Mouse (Mus musculus) lung, postnatal 0 days (tissue): Measurements from ENCODE around the gene Rpl3l. TPM values are rescaled to one million over a fixed set of nuclear protein-coding genes. Genes with fewer than 3 reads are reported as not detected.

Experiments used
- ATAC-seq: fragments of 200-750 bp; cut with Nextera tagmentation; 2 replicates; pipeline ENCODE4 v1.8.0; 2017; ENCODE audit warnings: moderate library complexity
- DNase-seq: peaks from one replicate; pipeline ENCODE4 v3.0.0-alpha.2; 2016; ENCODE audit warnings: low spot score
- H3K27ac ChIP-seq: fragments of 300-500 bp; sonication (generic); 2 replicates; pipeline ENCODE4 v1.5.1; 2014; ENCODE audit warnings: antibody characterized with exemption, mild to moderate bottlenecking, low read length, mixed read lengths
- H3K27me3 ChIP-seq: fragments of 300-500 bp; sonication (generic); replicated peaks from 2 replicates; pipeline ENCODE4 v1.6.1; 2014; ENCODE audit warnings: low read length, mixed read lengths; ENCODE audit not compliant: insufficient read depth
- H3K36me3 ChIP-seq: fragments of 300-500 bp; sonication (generic); 2 replicates; pipeline ENCODE4 v1.6.1; 2014; ENCODE audit warnings: low read length, mixed read lengths; ENCODE audit not compliant: insufficient read depth
- H3K4me1 ChIP-seq: fragments of 300-500 bp; sonication (generic); 2 replicates; pipeline ENCODE4 v1.6.1; 2014; ENCODE audit warnings: antibody characterized with exemption, low read depth, low read length, mixed read lengths; ENCODE audit not compliant: insufficient read depth
- H3K4me2 ChIP-seq: fragments of 300-500 bp; sonication (generic); replicated peaks from 2 replicates; pipeline ENCODE4 v1.6.1; 2014; ENCODE audit warnings: low read depth, mild to moderate bottlenecking, low read length, moderate library complexity, mixed read lengths
- H3K4me3 ChIP-seq: fragments of 300-500 bp; sonication (generic); 2 replicates; pipeline ENCODE4 v1.5.1; 2014; ENCODE audit warnings: low read depth, low read length
- H3K9ac ChIP-seq: fragments of 300-500 bp; sonication (generic); replicated peaks from 2 replicates; pipeline ENCODE4 v1.6.1; 2014; ENCODE audit warnings: low read depth, mild to moderate bottlenecking
- H3K9me3 ChIP-seq: fragments of 300-500 bp; sonication (generic); 2 replicates; pipeline ENCODE4 v1.6.1; 2016; ENCODE audit warnings: low read length, mixed read lengths
- CTCF ChIP-seq: IDR thresholded peaks from 2 replicates; pipeline ENCODE4 v1.5.1; 2016; ENCODE audit warnings: antibody characterized with exemption, mild to moderate bottlenecking
- EP300 ChIP-seq: IDR thresholded peaks from 2 replicates; pipeline ENCODE4 v1.6.1; 2016; ENCODE audit warnings: antibody characterized with exemption, mild to moderate bottlenecking, control low read depth
- WGBS: fragments of 180-500 bp; shearing (Covaris S2); extraction: QIAGEN DNeasy Blood & Tissue Kit; methylation state at CpG from one replicate; pipeline ENCODE4 v1.1.7; 2014; 5-methylcytosine and 5-hydroxymethylcytosine counted together
- polyA plus RNA-seq: library from polyadenylated mRNA; unstranded; fragments of >200 nt; fragmentation: Nextera tagmentation; extraction: Ambion mirVana; gene quantifications from 2 replicates; pipeline ENCODE4 v1.2.1, GENCODE M21; 2015

Rpl3l gene
- polyA plus RNA-seq, 1 experiment from 2014 or later = 0.19 TPM

GRCm38 (mm10) chr17:24765016-24765905, 37.6 kb downstream of the Rpl3l start:
- H3K4me2 ChIP-seq = no peak overlapping the region
- no peak for TF ChIP-seq EP300
- H3K4me3 ChIP-seq = no peak overlapping the region
- H3K27ac ChIP-seq = no peak overlapping the region
- no peaks in the 10 kb centered on the region for H3K27me3 ChIP-seq
- H3K36me3 ChIP-seq = no peaks in the 10 kb centered on the region
- peak overlapping the region; percentile 29; the same call in 1 of the 2 replicates for H3K9ac ChIP-seq
- WGBS = 46% methylated on average over 20 of the region's 22 CpGs
- H3K4me1 ChIP-seq = no peaks in the 10 kb centered on the region
- no peaks in the 10 kb centered on the region for H3K9me3 ChIP-seq
- ATAC-seq = no peak
- DNase-seq = peak; percentile 6

GRCm38 (mm10) chr17:24766266-24766875, 38.8 kb downstream of the Rpl3l start:
- 19% methylated on average over 12 of the region's 12 CpGs for WGBS
- no peaks in the 10 kb centered on the region for H3K27me3 ChIP-seq
- no peaks in the 10 kb centered on the region for H3K36me3 ChIP-seq
- TF ChIP-seq CTCF = no peak
- no peak for TF ChIP-seq EP300
- no peaks in the 10 kb centered on the region for H3K9me3 ChIP-seq
- no peak overlapping the region for H3K9ac ChIP-seq
- ATAC-seq (no peak), DNase-seq (no peak)
- H3K27ac ChIP-seq = no peak overlapping the region
- H3K4me2 ChIP-seq = no peak overlapping the region
- no peaks in the 10 kb centered on the region for H3K4me1 ChIP-seq
- no peak overlapping the region for H3K4me3 ChIP-seq

DNA sequence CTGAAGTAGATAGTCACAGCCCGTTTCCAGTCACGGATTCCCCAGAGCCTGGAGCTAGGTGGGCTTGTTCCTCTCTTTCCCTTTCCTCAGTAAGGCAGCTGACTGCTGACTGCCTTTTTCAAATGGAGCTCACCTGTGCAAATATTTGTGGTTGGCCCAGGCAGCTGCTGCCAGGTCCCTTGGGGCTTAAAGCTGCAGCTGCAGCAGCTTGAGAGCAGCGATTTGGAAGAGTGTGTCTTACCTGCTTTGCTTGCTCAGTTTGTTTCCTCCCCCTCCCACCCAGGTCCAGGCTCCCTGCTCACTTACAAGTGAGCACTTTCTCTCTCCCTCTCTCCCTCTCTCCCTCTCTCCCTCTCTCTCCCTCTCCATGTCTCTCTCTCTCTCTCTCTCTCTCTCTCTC, 41.5 kb downstream of the Rpl3l start:
- ATAC-seq = no peak
- Histone ChIP-seq H3K27me3 (no peaks in the 10 kb centered on the region), H3K4me2 (no peak overlapping the region), H3K27ac (no peak overlapping the region), H3K9me3 (peaks cover 4% of the 10 kb centered on the region; the same call in 1 of the 2 replicates), H3K9ac (no peak overlapping the region), H3K36me3 (no peaks in the 10 kb centered on the region), H3K4me3 (no peak overlapping the region), H3K4me1 (no peaks in the 10 kb centered on the region)
- no peak for TF ChIP-seq CTCF
- TF ChIP-seq EP300 = no peak
- no peak for DNase-seq
- 50% methylated on average over 3 of the region's 3 CpGs for WGBS

DNA sequence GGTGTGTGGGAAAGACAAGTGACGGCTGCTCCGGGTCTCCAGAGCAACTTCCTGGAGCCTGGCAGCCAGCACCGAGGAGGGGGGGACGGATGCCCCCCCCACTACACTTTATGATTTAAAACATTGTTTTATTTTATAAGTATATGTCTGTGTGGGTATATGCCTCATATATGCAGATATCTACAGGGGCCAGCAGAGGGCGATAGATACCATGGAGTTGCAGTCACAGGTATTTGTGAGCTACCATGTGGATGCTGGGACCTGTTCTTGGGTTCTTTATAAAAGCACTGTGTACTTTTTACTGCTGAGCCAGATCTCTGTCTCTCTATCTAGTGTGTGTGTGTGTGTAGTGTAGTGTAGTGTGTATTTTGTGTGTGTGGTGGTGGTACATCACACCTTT, 45.6 kb downstream of the Rpl3l start:
- Histone ChIP-seq H3K4me3 (no peak overlapping the region), H3K9ac (no peak overlapping the region), H3K27ac (no peak overlapping the region), H3K9me3 (peaks cover 4% of the 10 kb centered on the region; the same call in 1 of the 2 replicates), H3K36me3 (no peaks in the 10 kb centered on the region), H3K4me1 (no peaks in the 10 kb centered on the region), H3K27me3 (no peaks in the 10 kb centered on the region), H3K4me2 (no peak overlapping the region)
- no peak for DNase-seq
- WGBS = 79% methylated on average over 5 of the region's 5 CpGs
- ATAC-seq = no peak
- TF ChIP-seq EP300 (no peak), CTCF (peak; percentile 25; the same call in 1 of the 2 replicates)

DNA sequence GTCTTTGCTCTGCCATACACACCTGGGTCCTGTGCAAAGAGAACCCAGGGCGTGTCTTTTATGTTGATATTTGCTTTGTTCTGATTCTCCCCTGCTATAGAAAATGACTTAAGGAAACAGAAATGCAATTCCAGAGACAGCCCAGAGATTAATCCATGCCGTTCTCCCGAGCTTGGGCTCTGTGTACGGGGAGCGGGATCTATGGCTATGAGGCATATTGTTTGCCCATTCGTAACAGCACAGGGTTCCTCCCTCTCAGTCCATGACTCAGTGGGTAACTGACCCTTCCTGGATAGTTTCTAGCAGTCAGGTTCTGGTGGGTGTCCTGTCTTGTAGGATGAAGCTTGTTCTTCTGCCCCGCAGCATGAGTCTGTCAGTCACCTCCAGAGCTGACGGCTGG, 47.6 kb downstream of the Rpl3l start:
- Histone ChIP-seq H3K4me3 (no peak overlapping the region), H3K4me1 (no peaks in the 10 kb centered on the region), H3K27me3 (no peaks in the 10 kb centered on the region), H3K27ac (no peak overlapping the region), H3K4me2 (no peak overlapping the region), H3K36me3 (no peaks in the 10 kb centered on the region), H3K9me3 (peaks cover 4% of the 10 kb centered on the region; the same call in 1 of the 2 replicates), H3K9ac (no peak overlapping the region)
- ATAC-seq (no peak), DNase-seq (no peak)
- WGBS = 69% methylated on average over 8 of the region's 8 CpGs
- TF ChIP-seq EP300 = no peak
- TF ChIP-seq CTCF = no peak

DNA sequence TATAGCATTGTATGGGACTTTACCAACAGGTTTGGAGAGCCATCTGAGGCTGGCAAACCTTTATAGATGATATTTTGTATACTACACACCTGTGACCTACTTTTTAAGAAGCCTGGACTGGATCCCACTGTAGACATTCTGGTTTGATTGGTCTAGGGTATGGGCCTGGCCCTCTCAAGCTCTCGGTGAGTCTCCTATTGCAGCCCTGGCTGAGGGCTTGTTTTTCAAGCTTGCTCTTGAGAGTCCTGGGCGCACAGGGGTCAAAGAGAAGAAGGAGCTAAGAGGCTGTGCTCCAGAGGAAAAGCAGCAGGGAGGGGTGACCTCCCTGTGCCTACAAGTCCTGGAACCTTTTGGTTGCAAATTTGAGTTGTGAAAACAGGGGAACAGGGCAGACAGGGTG, 49.5 kb downstream of the Rpl3l start:
- TF ChIP-seq EP300 (0 out of 2 replicates have a peak, but pooled peaks have one; percentile 26), CTCF (no peak)
- H3K4me2 ChIP-seq = no peak overlapping the region
- peaks cover 4% of the 10 kb centered on the region; the same call in 1 of the 2 replicates for H3K9me3 ChIP-seq
- ATAC-seq (peak; percentile 95), DNase-seq (peak; percentile 80)
- H3K36me3 ChIP-seq = no peaks in the 10 kb centered on the region
- 68% methylated on average over 2 of the region's 2 CpGs for WGBS
- no peaks in the 10 kb centered on the region for H3K4me1 ChIP-seq
- peak overlapping the region; percentile 54; the same call in 1 of the 2 replicates for H3K27ac ChIP-seq
- no peak overlapping the region for H3K9ac ChIP-seq
- H3K4me3 ChIP-seq = no peak overlapping the region
- no peaks in the 10 kb centered on the region for H3K27me3 ChIP-seq
